Mouse (Mus musculus) midbrain, embryonic 15.5 days (tissue): ENCODE measurements at regions not wholly inside any gene's neighbourhood (a gene's known extent, or its start where the extent isn't known, plus 50 kb on each side); places are given as distances from the start of the nearest gene placed in this dataset.
"Not testable (repeated sequence)": the region's sequence is repeated elsewhere in the genome, so short reads cannot be mapped to it uniquely, and the experiment has no call there.

Experiments
- ATAC-seq: fragments of 200-750 bp; cut with Nextera tagmentation; replicated peaks from 2 replicates; pipeline ENCODE4 v1.8.0; 2017; ENCODE audit warnings: moderate TSS enrichment
- H3K27ac ChIP-seq: fragments of 300-500 bp; sonication (generic); 2 replicates; pipeline ENCODE4 v1.5.1; 2015; ENCODE audit warnings: mild to moderate bottlenecking, inconsistent platforms
- H3K27me3 ChIP-seq: fragments of 300-500 bp; sonication (generic); replicated peaks from 2 replicates; pipeline ENCODE4 v1.6.1; 2015; ENCODE audit warnings: inconsistent platforms
- H3K36me3 ChIP-seq: fragments of 300-500 bp; sonication (generic); replicated peaks from 2 replicates; pipeline ENCODE4 v1.6.1; 2015; ENCODE audit warnings: inconsistent platforms
- H3K4me1 ChIP-seq: fragments of 300-500 bp; sonication (generic); 2 replicates; pipeline ENCODE4 v1.6.1; 2015; ENCODE audit warnings: inconsistent platforms
- H3K4me2 ChIP-seq: fragments of 300-500 bp; sonication (generic); 2 replicates; pipeline ENCODE4 v1.6.1; 2015; ENCODE audit warnings: inconsistent platforms, mild to moderate bottlenecking, moderate library complexity
- H3K4me3 ChIP-seq: fragments of 300-500 bp; sonication (generic); 2 replicates; pipeline ENCODE4 v1.5.1; 2015; ENCODE audit warnings: mild to moderate bottlenecking, inconsistent platforms
- H3K9ac ChIP-seq: fragments of 300-500 bp; sonication (generic); 2 replicates; pipeline ENCODE4 v1.6.1; 2015; ENCODE audit warnings: mild to moderate bottlenecking, inconsistent platforms
- H3K9me3 ChIP-seq: fragments of 300-500 bp; sonication (generic); 2 replicates; pipeline ENCODE4 v1.6.1; 2016; ENCODE audit warnings: inconsistent platforms
- WGBS: fragments of 180-500 bp; shearing (Covaris S2); methylation state at CpG from one replicate; pipeline ENCODE4 v1.1.7; 2015; ENCODE audit warnings: mixed read lengths; 5-methylcytosine and 5-hydroxymethylcytosine counted together

GRCm38 (mm10) chr1:7671566-7671965 is 2863.9 kb downstream of the Gm37988 start:
- Histone ChIP-seq H3K27me3 (no peaks in the 10 kb centered on the region), H3K4me2 (no peak overlapping the region)
- no peak for ATAC-seq

GRCm38 (mm10) chr1:7709206-7709605 is 2901.5 kb downstream of the Gm37988 start:
- H3K4me2 ChIP-seq, H3K9ac ChIP-seq, H3K27ac ChIP-seq, H3K36me3 ChIP-seq, ATAC-seq, H3K4me3 ChIP-seq, H3K9me3 ChIP-seq, H3K27me3 ChIP-seq, H3K4me1 ChIP-seq: not testable (repeated sequence)
- WGBS, result 82% methylated on average over 6 of the region's 6 CpGs

More at GRCm38 (mm10) chr1:7671566-7671965, 2863.9 kb downstream of the Gm37988 start:
- H3K27ac ChIP-seq, result no peak overlapping the region
- H3K4me1 ChIP-seq, result no peaks in the 10 kb centered on the region
- H3K9me3 ChIP-seq, result no peaks in the 10 kb centered on the region
- H3K4me3 ChIP-seq, result no peak overlapping the region
- no peak overlapping the region for H3K9ac ChIP-seq
- no peaks in the 10 kb centered on the region for H3K36me3 ChIP-seq

- Histone ChIP-seq H3K36me3 (no peaks in the 10 kb centered on the region), H3K4me3 (no peak overlapping the region), H3K27ac (no peak overlapping the region), H3K27me3 (no peaks in the 10 kb centered on the region), H3K4me1 (no peaks in the 10 kb centered on the region), H3K4me2 (no peak overlapping the region), H3K9me3 (no peaks in the 10 kb centered on the region), H3K9ac (no peak overlapping the region)
- ATAC-seq, result no peak
- 53% methylated on average over 1 of the region's 1 CpGs for whole genome bisulfite sequencing
These were observed 2925.0 kb downstream of the Gm37988 start for GRCm38 (mm10) chr1:7732725-7733124.

GRCm38 (mm10) chr1:7737331-7737730 is 2929.6 kb downstream of the Gm37988 start:
- Histone ChIP-seq H3K9me3 (no peaks in the 10 kb centered on the region), H3K27me3 (no peaks in the 10 kb centered on the region), H3K36me3 (no peaks in the 10 kb centered on the region), H3K9ac (no peak overlapping the region), H3K4me3 (no peak overlapping the region), H3K4me2 (no peak overlapping the region), H3K4me1 (no peaks in the 10 kb centered on the region), H3K27ac (no peak overlapping the region)
- 88% methylated on average over 4 of the region's 4 CpGs for WGBS
- no peak for ATAC-seq

- no peak for ATAC-seq
- Histone ChIP-seq H3K36me3 (no peaks in the 10 kb centered on the region), H3K27ac (no peak overlapping the region), H3K4me3 (no peak overlapping the region), H3K9me3 (no peaks in the 10 kb centered on the region), H3K9ac (no peak overlapping the region), H3K4me2 (no peak overlapping the region), H3K4me1 (no peaks in the 10 kb centered on the region), H3K27me3 (no peaks in the 10 kb centered on the region)
- WGBS, result 89% methylated on average over 5 of the region's 5 CpGs
These were observed 2938.2 kb downstream of the Gm37988 start for GRCm38 (mm10) chr1:7745887-7746286.

- Histone ChIP-seq H3K9me3 (no peaks in the 10 kb centered on the region), H3K4me2 (no peak overlapping the region), H3K27ac (no peak overlapping the region), H3K36me3 (no peaks in the 10 kb centered on the region), H3K4me1 (peaks cover 6% of the 10 kb centered on the region), H3K27me3 (no peaks in the 10 kb centered on the region), H3K9ac (no peak overlapping the region), H3K4me3 (no peak overlapping the region)
- WGBS, result 11% methylated on average over 1 of the region's 1 CpGs
- ATAC-seq, result no peak
These were observed 2969.0 kb downstream of the Gm37988 start for GRCm38 (mm10) chr1:7776720-7777119.

- Histone ChIP-seq H3K4me1 (peaks cover 6% of the 10 kb centered on the region), H3K36me3 (no peaks in the 10 kb centered on the region), H3K4me2 (0 out of 2 replicates have a peak overlapping the region, but pooled peaks have one; percentile 25), H3K9me3 (no peaks in the 10 kb centered on the region), H3K9ac (no peak overlapping the region), H3K27ac (no peak overlapping the region), H3K27me3 (no peaks in the 10 kb centered on the region), H3K4me3 (no peak overlapping the region)
- 6% methylated on average over 11 of the region's 11 CpGs for WGBS
- ATAC-seq, result peak; percentile 83
These were observed 2969.7 kb downstream of the Gm37988 start for GRCm38 (mm10) chr1:7777191-7778044.

- not testable (repeated sequence) for H3K4me2 ChIP-seq, H3K27me3 ChIP-seq, H3K27ac ChIP-seq, H3K9ac ChIP-seq, H3K4me3 ChIP-seq, ATAC-seq, H3K36me3 ChIP-seq, H3K9me3 ChIP-seq, H3K4me1 ChIP-seq
- 35% methylated on average over 5 of the region's 5 CpGs for WGBS
These were observed 2970.4 kb downstream of the Gm37988 start for GRCm38 (mm10) chr1:7778045-7778565.

GRCm38 (mm10) chr1:7778657-7779056 is 2971.0 kb downstream of the Gm37988 start:
- H3K27me3 ChIP-seq, result no peaks in the 10 kb centered on the region
- WGBS, result 67% methylated on average over 2 of the region's 2 CpGs
- ATAC-seq, result peak; percentile 68

GRCm38 (mm10) chr1:7823969-7824368 is 3016.3 kb downstream of the Gm37988 start:
- no peak overlapping the region for H3K9ac ChIP-seq
- ATAC-seq, result no peak
- H3K4me3 ChIP-seq, result no peak overlapping the region
- 97% methylated on average over 2 of the region's 2 CpGs for WGBS
- no peaks in the 10 kb centered on the region for H3K36me3 ChIP-seq
- H3K27ac ChIP-seq, result no peak overlapping the region
- no peaks in the 10 kb centered on the region for H3K9me3 ChIP-seq
- H3K4me1 ChIP-seq, result no peaks in the 10 kb centered on the region
- no peak overlapping the region for H3K4me2 ChIP-seq
- H3K27me3 ChIP-seq, result no peaks in the 10 kb centered on the region

More at GRCm38 (mm10) chr1:7778657-7779056, 2971.0 kb downstream of the Gm37988 start:
- no peak overlapping the region for H3K4me3 ChIP-seq
- no peak overlapping the region for H3K4me2 ChIP-seq
- H3K4me1 ChIP-seq, result peaks cover 6% of the 10 kb centered on the region
- H3K27ac ChIP-seq, result no peak overlapping the region
- no peaks in the 10 kb centered on the region for H3K9me3 ChIP-seq
- H3K36me3 ChIP-seq, result no peaks in the 10 kb centered on the region
- H3K9ac ChIP-seq, result no peak overlapping the region
